Mouse (Mus musculus) cerebellum, adult 2 months (tissue): ENCODE data around the gene Fnbp4. TPM values are rescaled to one million over a fixed set of nuclear protein-coding genes. Genes with fewer than 3 reads are reported as not detected.

Experiments
- DNase-seq, 2 experiments: peaks; one replicate each; pipeline ENCODE4 v3.0.0; 2021
- H3K27ac ChIP-seq: fragments of 200-500 bp; 2 replicates; pipeline ENCODE4 v1.5.1; 2012; ENCODE audit warnings: low read length, control low read depth, inconsistent platforms; ENCODE audit not compliant: insufficient read depth
- H3K27me3 ChIP-seq: fragments of 200-500 bp; 2 replicates; pipeline ENCODE4 v1.6.1; 2012; ENCODE audit warnings: inconsistent platforms, mild to moderate bottlenecking, low read length, moderate library complexity; ENCODE audit not compliant: control insufficient read depth, insufficient read depth
- H3K4me1 ChIP-seq: fragments of 200-500 bp; 2 replicates; pipeline ENCODE4 v1.6.1; 2011; ENCODE audit warnings: low read length; ENCODE audit not compliant: control insufficient read depth, insufficient read depth
- H3K4me3 ChIP-seq: fragments of 200-500 bp; replicated peaks from 2 replicates; pipeline ENCODE3; 2011; ENCODE audit warnings: mild to moderate bottlenecking, low read depth, low read length, control low read depth; ENCODE audit not compliant: insufficient read depth
- CTCF ChIP-seq: fragments of 200-500 bp; IDR thresholded peaks from 2 replicates; pipeline ENCODE4 v1.5.1; 2011; ENCODE audit warnings: low read depth, mild to moderate bottlenecking, control low read depth, low read length, moderate library complexity, borderline replicate concordance; ENCODE audit not compliant: insufficient read depth
- POLR2A ChIP-seq: fragments of 200-500 bp; IDR thresholded peaks from 2 replicates; pipeline ENCODE4 v1.6.1; 2011; ENCODE audit warnings: low read length, control low read depth, borderline replicate concordance; ENCODE audit not compliant: insufficient read depth
- WGBS: fragments of 180-500 bp; shearing (Covaris S2); methylation state at CpG from one replicate; pipeline ENCODE4 v1.1.7; 2018; 5-methylcytosine and 5-hydroxymethylcytosine counted together
- polyA plus RNA-seq: library from polyadenylated mRNA; depleted of rRNA; stranded (reverse); fragments of >200 nt; gene quantifications from 2 replicates; pipeline ENCODE4 v1.2.3, GENCODE M21; 2012

Fnbp4 gene
- polyA plus RNA-seq, 1 experiment = 98.4 TPM

GRCm38 (mm10) chr2:90739327-90739726 lies 5.8 kb upstream of the Fnbp4 start:
- H3K27ac ChIP-seq = no peak overlapping the region
- WGBS = 98% methylated on average over 3 of the region's 3 CpGs
- no peak overlapping the region for H3K4me3 ChIP-seq
- H3K4me1 ChIP-seq = no peaks in the 10 kb centered on the region
- TF ChIP-seq POLR2A (no peak), CTCF (no peak)
- no peaks in the 10 kb centered on the region for H3K27me3 ChIP-seq
- no peak for DNase-seq

DNA sequence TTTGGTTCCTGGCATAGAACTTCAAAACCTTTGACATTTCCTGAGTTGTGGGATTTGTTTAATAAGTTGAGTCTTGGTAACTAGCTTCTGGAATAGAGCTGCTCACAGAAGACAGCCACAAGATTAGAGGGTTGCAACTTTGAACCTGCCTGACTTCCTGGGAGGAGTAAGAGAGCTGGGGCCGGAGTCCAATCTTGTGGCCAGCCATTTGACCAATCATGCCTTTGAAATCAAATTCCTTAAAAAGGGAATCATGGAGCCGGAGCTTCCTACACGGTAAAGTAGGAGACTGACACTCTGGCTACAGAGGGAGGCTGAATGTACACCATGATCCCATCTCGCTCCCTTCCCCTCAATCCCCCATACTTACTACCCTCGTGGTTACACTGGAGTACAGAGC lies 5.2 kb upstream of the Fnbp4 start:
- Histone ChIP-seq H3K27ac (no peak overlapping the region), H3K4me3 (no peak overlapping the region), H3K27me3 (no peaks in the 10 kb centered on the region), H3K4me1 (no peaks in the 10 kb centered on the region)
- WGBS = 85% methylated on average over 5 of the region's 5 CpGs
- no peak for DNase-seq
- TF ChIP-seq POLR2A = no peak

DNA sequence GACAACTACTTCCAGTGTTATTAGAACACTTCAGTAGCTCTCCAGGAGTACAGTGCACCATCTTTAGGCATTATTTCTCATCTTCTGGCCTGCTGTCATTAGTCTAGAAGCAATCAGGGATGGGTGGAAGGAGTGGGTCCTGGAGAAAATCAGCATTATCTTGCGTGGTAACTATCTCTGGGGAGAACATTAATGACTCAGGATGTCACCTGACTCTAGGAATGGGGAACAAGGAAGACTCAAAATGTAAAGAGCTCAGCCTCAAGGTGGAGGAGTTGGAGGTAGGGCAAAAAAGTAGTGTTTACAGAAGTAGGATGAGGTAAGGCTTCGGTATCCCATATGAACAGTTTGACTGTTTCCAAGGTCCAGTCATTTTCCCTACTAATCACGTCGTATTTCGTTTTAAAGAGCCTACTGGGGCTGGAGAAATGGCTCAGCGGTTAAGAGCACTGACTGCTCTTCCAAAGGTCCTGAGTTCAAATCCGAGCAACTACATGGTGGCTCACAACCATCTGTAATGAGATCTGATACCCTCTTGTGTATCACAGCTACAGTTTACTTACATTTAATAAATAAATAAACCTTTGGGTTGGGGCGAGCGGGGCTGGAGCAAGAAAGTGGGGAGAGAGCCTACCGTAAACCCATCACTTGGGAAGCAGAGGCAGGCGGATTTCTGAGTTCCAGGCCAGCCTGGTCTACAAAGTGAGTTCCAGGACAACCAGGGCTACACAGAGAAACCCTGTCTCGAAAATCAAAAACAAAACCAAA lies 701 bp upstream of the Fnbp4 start:
- no peak for TF ChIP-seq CTCF
- no peak for TF ChIP-seq POLR2A
- Histone ChIP-seq H3K27me3 (no peaks in the 10 kb centered on the region), H3K4me1 (no peaks in the 10 kb centered on the region), H3K27ac (peak overlapping the region; percentile 31; the same call in 1 of the 2 replicates), H3K4me3 (peak overlapping the region; percentile 52)
- WGBS = 69% methylated on average over 12 of the region's 12 CpGs
- DNase-seq = peak; percentile 21 to 51

DNA sequence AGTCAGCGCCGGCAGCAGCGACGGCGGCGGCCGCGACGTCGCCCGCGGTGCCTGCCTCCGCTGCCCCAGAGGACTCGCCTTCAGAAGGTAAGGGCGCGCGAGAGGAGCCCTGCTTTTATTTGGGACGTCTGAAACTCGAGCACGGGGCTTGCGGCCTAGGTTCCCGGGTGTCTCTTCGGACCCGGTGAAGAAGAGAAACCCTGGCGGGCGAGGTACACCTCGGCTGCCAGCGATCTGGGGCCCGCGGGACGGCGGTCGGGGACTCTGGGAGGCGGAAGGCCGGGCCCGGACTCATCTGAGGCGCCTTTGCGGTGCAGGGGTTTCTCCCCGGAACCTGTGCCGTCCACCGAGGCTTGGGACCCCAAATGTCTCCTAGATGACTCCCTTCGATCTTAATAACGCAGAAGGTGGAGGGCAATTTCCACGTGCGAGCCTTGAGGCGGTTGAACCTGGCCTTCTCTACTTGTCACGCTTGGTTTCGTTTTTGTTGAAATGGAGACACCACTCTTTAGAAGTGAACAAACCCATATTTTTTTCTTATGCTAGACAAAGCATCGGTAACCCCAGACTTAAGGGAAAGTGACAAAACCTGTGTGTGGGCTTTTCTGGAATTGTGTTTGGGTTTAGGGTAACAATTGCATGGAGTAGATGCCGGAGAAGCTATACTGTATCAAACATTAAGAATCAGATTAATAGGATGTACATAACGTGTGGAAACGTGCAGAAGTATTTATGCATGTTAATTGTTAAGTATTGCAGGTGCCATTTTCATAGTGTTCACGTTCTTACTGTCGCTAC lies 769 bp downstream of the Fnbp4 start:
- Histone ChIP-seq H3K4me1 (no peaks in the 10 kb centered on the region), H3K27me3 (no peaks in the 10 kb centered on the region), H3K27ac (peak overlapping the region; percentile 50), H3K4me3 (peak overlapping the region; percentile 99)
- TF ChIP-seq POLR2A (no peak), CTCF (no peak)
- DNase-seq = no peak
- under 1% methylated on average over 54 of the region's 54 CpGs for WGBS

DNA sequence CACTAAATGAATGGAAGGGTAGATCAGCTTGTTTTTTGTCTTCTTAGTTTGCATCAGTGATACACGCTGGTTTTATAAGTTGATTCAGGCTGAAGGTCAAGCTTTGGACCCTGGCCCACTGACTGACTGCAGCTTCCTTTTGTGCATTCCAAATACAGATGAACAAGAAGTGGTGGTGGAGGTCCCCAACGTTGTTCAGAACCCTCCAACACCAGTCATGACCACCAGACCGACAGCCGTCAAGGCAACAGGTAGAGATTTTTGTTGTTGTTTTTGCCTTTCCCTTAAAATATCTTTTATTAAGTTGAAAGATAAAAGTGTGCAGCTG lies 1.3 kb downstream of the Fnbp4 start:
- Histone ChIP-seq H3K4me1 (no peaks in the 10 kb centered on the region), H3K4me3 (peak overlapping the region; percentile 99), H3K27ac (no peak overlapping the region), H3K27me3 (no peaks in the 10 kb centered on the region)
- WGBS = 1% methylated on average over 4 of the region's 4 CpGs
- no peak for TF ChIP-seq CTCF
- TF ChIP-seq POLR2A = no peak
- peak in 1 of 2 experiments; percentile 35 for DNase-seq

DNA sequence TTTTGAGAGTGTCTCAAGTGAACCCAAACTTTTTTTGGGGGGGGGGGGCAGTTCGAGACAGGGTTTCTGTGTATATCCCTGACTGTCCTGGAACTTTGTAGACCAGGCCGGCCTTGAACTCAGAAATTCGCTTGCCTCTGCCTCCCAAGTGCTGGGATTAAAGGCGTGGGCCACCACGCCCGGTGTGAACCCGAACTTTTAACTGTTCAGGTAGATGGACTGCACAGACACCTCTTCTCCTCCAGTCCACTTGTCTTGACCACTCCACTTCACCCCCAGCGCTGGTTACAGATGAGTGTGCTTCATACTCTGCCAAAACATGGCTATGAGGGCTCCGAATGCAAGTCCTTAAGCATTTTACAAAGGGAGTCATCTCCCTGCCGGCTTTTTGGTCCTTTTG lies 2.0 kb downstream of the Fnbp4 start:
- TF ChIP-seq POLR2A = no peak
- no peak for TF ChIP-seq CTCF
- Histone ChIP-seq H3K4me1 (no peaks in the 10 kb centered on the region), H3K27me3 (no peaks in the 10 kb centered on the region), H3K4me3 (peak overlapping the region; percentile 4), H3K27ac (no peak overlapping the region)
- 91% methylated on average over 10 of the region's 10 CpGs for WGBS
- DNase-seq = no peak

- Histone ChIP-seq H3K27me3 (no peaks in the 10 kb centered on the region), H3K27ac (no peak overlapping the region), H3K4me1 (no peaks in the 10 kb centered on the region), H3K4me3 (no peak overlapping the region)
- 68% methylated on average over 6 of the region's 6 CpGs for WGBS
- no peak for DNase-seq
- TF ChIP-seq POLR2A = no peak
Measured at GRCm38 (mm10) chr2:90749676-90750459, 4.7 kb downstream of the Fnbp4 start.
